Mouse (Mus musculus): ENCODE measurements around the gene Cald1. TPM values are rescaled to one million over a fixed set of nuclear protein-coding genes. Genes with fewer than 3 reads are reported as not detected.

Cald1 gene
- polyA plus RNA-seq (2015; fragmentation: Nextera tagmentation; extraction: Ambion mirVana), result 164 TPM in 2 replicates

- Histone ChIP-seq H3K4me3 (peak within 1 kb of the TSS; percentile 66), H3K4me1 (replicated peaks) (peaks cover 45% of the 10 kb centered on the region), H3K9me3 (replicated peaks) (no peaks in the 10 kb centered on the region), H3K36me3 (no peaks in the 10 kb centered on the region), H3K27me3 (no peaks in the 10 kb centered on the region), H3K9ac (peak within 1 kb of the TSS; percentile 69), H3K27ac (peak within 1 kb of the TSS; percentile 89), H3K4me2 (peak within 1 kb of the TSS; percentile 63)
- peak; percentile 91 for ATAC-seq (replicated peaks; ENCODE audit: insufficient number of reproducible peaks, insufficient read depth, low FRiP score, low read depth)
- 4% methylated on average over 16 of the region's 16 CpGs for WGBS
Observed at GRCm38 (mm10) chr6:34598121-34599065, at the start of gene Cald1. Gene Cald1 (plus strand): TSS chr6:34598500.

- ATAC-seq (replicated peaks; ENCODE audit: insufficient number of reproducible peaks, insufficient read depth, low FRiP score, low read depth), result no peak
Observed at GRCm38 (mm10) chr6:34549017-34549416, 49.3 kb upstream of the Cald1 start.

GRCm38 (mm10) chr6:34552489-34553157, 45.7 kb upstream of the Cald1 start:
- Histone ChIP-seq H3K4me2 (no peak overlapping the region), H3K4me3 (no peak overlapping the region), H3K9ac (no peak overlapping the region), H3K4me1 (replicated peaks) (peaks cover 6% of the 10 kb centered on the region; the same call in 1 of the 2 replicates), H3K27ac (no peak overlapping the region), H3K27me3 (no peaks in the 10 kb centered on the region), H3K36me3 (no peaks in the 10 kb centered on the region), H3K9me3 (replicated peaks) (no peaks in the 10 kb centered on the region)
- WGBS, result 83% methylated on average over 4 of the region's 4 CpGs
- ATAC-seq (replicated peaks; ENCODE audit: insufficient number of reproducible peaks, insufficient read depth, low FRiP score, low read depth), result no peak

More at GRCm38 (mm10) chr6:34549017-34549416, 49.3 kb upstream of the Cald1 start:
- Histone ChIP-seq H3K4me3 (no peak overlapping the region), H3K9ac (no peak overlapping the region), H3K27ac (no peak overlapping the region), H3K4me2 (no peak overlapping the region), H3K9me3 (replicated peaks) (no peaks in the 10 kb centered on the region), H3K36me3 (no peaks in the 10 kb centered on the region), H3K27me3 (no peaks in the 10 kb centered on the region), H3K4me1 (replicated peaks) (peaks cover 6% of the 10 kb centered on the region; the same call in 1 of the 2 replicates)
- WGBS, result 50% methylated on average over 2 of the region's 2 CpGs

- no peak overlapping the region for H3K27ac ChIP-seq
- ATAC-seq (replicated peaks; ENCODE audit: insufficient number of reproducible peaks, insufficient read depth, low FRiP score, low read depth), result no peak
- no peaks in the 10 kb centered on the region for H3K4me1 ChIP-seq (replicated peaks)
- no peak overlapping the region for H3K4me3 ChIP-seq
- WGBS, result 58% methylated on average over 9 of the region's 9 CpGs
- H3K27me3 ChIP-seq, result no peaks in the 10 kb centered on the region
- no peak overlapping the region for H3K9ac ChIP-seq
- H3K36me3 ChIP-seq, result no peaks in the 10 kb centered on the region
- no peaks in the 10 kb centered on the region for H3K9me3 ChIP-seq (replicated peaks)
- H3K4me2 ChIP-seq, result no peak overlapping the region
Observed at GRCm38 (mm10) chr6:34554291-34554997, 43.9 kb upstream of the Cald1 start.

- no peaks in the 10 kb centered on the region for H3K36me3 ChIP-seq
- no peak overlapping the region for H3K4me3 ChIP-seq
- no peak overlapping the region for H3K27ac ChIP-seq
- H3K9ac ChIP-seq, result no peak overlapping the region
- H3K4me1 ChIP-seq (replicated peaks), result no peaks in the 10 kb centered on the region
- no peak for ATAC-seq (replicated peaks; ENCODE audit: insufficient number of reproducible peaks, insufficient read depth, low FRiP score, low read depth)
- H3K27me3 ChIP-seq, result no peaks in the 10 kb centered on the region
- H3K4me2 ChIP-seq, result no peak overlapping the region
- 84% methylated on average over 4 of the region's 4 CpGs for WGBS
- H3K9me3 ChIP-seq (replicated peaks), result no peaks in the 10 kb centered on the region
Observed at GRCm38 (mm10) chr6:34559521-34559920, 38.8 kb upstream of the Cald1 start.

GRCm38 (mm10) chr6:34565176-34565880, 33.0 kb upstream of the Cald1 start:
- ATAC-seq (replicated peaks; ENCODE audit: insufficient number of reproducible peaks, insufficient read depth, low FRiP score, low read depth), result no peak
- Histone ChIP-seq H3K27ac (no peak overlapping the region), H3K4me1 (replicated peaks) (no peaks in the 10 kb centered on the region), H3K36me3 (no peaks in the 10 kb centered on the region), H3K4me3 (no peak overlapping the region), H3K9me3 (replicated peaks) (no peaks in the 10 kb centered on the region), H3K4me2 (no peak overlapping the region), H3K27me3 (no peaks in the 10 kb centered on the region), H3K9ac (no peak overlapping the region)
- 70% methylated on average over 7 of the region's 7 CpGs for WGBS

- WGBS, result 79% methylated on average over 5 of the region's 5 CpGs
Observed at GRCm38 (mm10) chr6:34567298-34567697, 31.0 kb upstream of the Cald1 start.

GRCm38 (mm10) chr6:34579504-34580068, 18.7 kb upstream of the Cald1 start:
- Histone ChIP-seq H3K4me1 (replicated peaks) (peaks cover 12% of the 10 kb centered on the region), H3K4me2 (no peak overlapping the region), H3K4me3 (no peak overlapping the region), H3K9ac (no peak overlapping the region), H3K36me3 (no peaks in the 10 kb centered on the region), H3K9me3 (replicated peaks) (no peaks in the 10 kb centered on the region), H3K27me3 (no peaks in the 10 kb centered on the region), H3K27ac (no peak overlapping the region)
- 78% methylated on average over 6 of the region's 6 CpGs for WGBS
- no peak for ATAC-seq (replicated peaks; ENCODE audit: insufficient number of reproducible peaks, insufficient read depth, low FRiP score, low read depth)

More at GRCm38 (mm10) chr6:34567298-34567697, 31.0 kb upstream of the Cald1 start:
- Histone ChIP-seq H3K36me3 (no peaks in the 10 kb centered on the region), H3K4me3 (no peak overlapping the region), H3K27me3 (no peaks in the 10 kb centered on the region), H3K27ac (no peak overlapping the region), H3K9me3 (replicated peaks) (no peaks in the 10 kb centered on the region), H3K4me1 (replicated peaks) (no peaks in the 10 kb centered on the region), H3K4me2 (no peak overlapping the region), H3K9ac (no peak overlapping the region)
- ATAC-seq (replicated peaks; ENCODE audit: insufficient number of reproducible peaks, insufficient read depth, low FRiP score, low read depth), result no peak

- no peak for ATAC-seq (replicated peaks; ENCODE audit: insufficient number of reproducible peaks, insufficient read depth, low FRiP score, low read depth)
Observed at GRCm38 (mm10) chr6:34583365-34583764, 14.9 kb upstream of the Cald1 start.

GRCm38 (mm10) chr6:34588066-34588465, 10.2 kb upstream of the Cald1 start:
- 0 out of 2 replicates have a peak, but pooled peaks cover 4% of the 10 kb centered on the region for H3K4me1 ChIP-seq (replicated peaks)
- H3K4me2 ChIP-seq, result no peak overlapping the region
- no peak overlapping the region for H3K27ac ChIP-seq
- no peak for ATAC-seq (replicated peaks; ENCODE audit: insufficient number of reproducible peaks, insufficient read depth, low FRiP score, low read depth)
- 69% methylated on average over 4 of the region's 4 CpGs for WGBS
- no peaks in the 10 kb centered on the region for H3K27me3 ChIP-seq
- no peak overlapping the region for H3K4me3 ChIP-seq
- H3K9me3 ChIP-seq (replicated peaks), result no peaks in the 10 kb centered on the region
- no peaks in the 10 kb centered on the region for H3K36me3 ChIP-seq
- no peak overlapping the region for H3K9ac ChIP-seq

More at GRCm38 (mm10) chr6:34583365-34583764, 14.9 kb upstream of the Cald1 start:
- H3K27ac ChIP-seq, result no peak overlapping the region
- 0 out of 2 replicates have a peak, but pooled peaks cover 4% of the 10 kb centered on the region for H3K4me1 ChIP-seq (replicated peaks)
- 41% methylated on average over 5 of the region's 5 CpGs for WGBS
- H3K36me3 ChIP-seq, result no peaks in the 10 kb centered on the region
- H3K4me3 ChIP-seq, result no peak overlapping the region
- H3K9ac ChIP-seq, result no peak overlapping the region
- H3K9me3 ChIP-seq (replicated peaks), result no peaks in the 10 kb centered on the region
- no peaks in the 10 kb centered on the region for H3K27me3 ChIP-seq
- H3K4me2 ChIP-seq, result no peak overlapping the region
